In the genomic region with DNA sequence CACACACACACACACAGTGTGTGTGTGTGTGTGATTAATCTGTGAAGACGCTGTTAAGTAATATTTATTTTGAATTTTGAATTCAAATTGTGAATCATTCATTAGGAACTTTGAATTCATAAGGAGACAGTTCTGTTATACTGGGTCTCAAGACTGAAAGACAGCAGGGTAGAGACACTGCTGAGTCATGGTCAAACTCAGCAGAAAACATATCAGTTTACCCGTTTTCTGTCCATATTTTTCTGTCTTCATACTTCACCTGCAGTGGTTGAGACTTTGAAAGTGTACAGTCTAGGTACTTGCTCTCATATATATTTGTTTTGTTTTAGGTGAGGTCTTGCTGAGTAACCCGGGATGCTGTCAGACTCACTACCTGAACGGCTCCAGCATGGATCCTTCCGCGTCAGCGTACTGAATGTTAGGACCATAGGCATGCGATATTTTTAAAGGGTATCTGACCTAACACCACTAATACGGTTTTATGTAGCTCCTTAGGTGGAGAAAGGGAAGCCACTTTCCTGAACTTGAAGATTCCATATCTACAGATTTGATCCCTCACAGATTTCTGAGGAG, we compare ENCODE assay signal across 7 mouse cellular contexts.
DNase-seq lines count a peak whose midpoint lies in the region; ATAC-seq and TF ChIP-seq lines count a peak whose summit lies in the region.

No protein-coding gene starts in this region.

- no peaks in the 10 kb centered on the region for H3K4me1 ChIP-seq in ES-Bruce4 (ENCODE audit: control insufficient read depth, insufficient read depth, low read length)

- peak overlapping the region; percentile 100 for H3K4me2 ChIP-seq in myocyte (ENCODE audit: low read depth)

- no peak for TF ChIP-seq POLR2A in ES-Bruce4 (IDR thresholded peaks at IDR 0.05; ENCODE audit: insufficient read depth, low read length)
- no peak for TF ChIP-seq POLR2A in myocyte (IDR thresholded peaks at IDR 0.05; ENCODE audit: insufficient read length, low read depth)

- no peak for TF ChIP-seq CTCF in ES-Bruce4 (IDR thresholded peaks at IDR 0.05; ENCODE audit: low read depth, low read length)

- DNase-seq in adipocyte (ENCODE audit: low spot score), result peak; percentile 59
- DNase-seq in fibroblast of lung, adult 2 months (ENCODE audit: low read depth), result peak; percentile 21
- peak; percentile 6 to 31 for DNase-seq in kidney, postnatal 36 days

- H3K9ac ChIP-seq in ES-Bruce4 (ENCODE audit: low read depth, poor library complexity, severe bottlenecking), result peak overlapping the region; percentile 57; the same call in 1 of the 2 replicates

- no peaks in the 10 kb centered on the region for H3K9me3 ChIP-seq in ES-Bruce4 (replicated peaks; ENCODE audit: control insufficient read depth, insufficient read depth, low read length, poor library complexity, severe bottlenecking)

- no peak overlapping the region for H3K27ac ChIP-seq in ES-Bruce4 (ENCODE audit: insufficient read depth, low read length)

- H3K36me3 ChIP-seq in ES-Bruce4 (ENCODE audit: control insufficient read depth, insufficient read depth, low read length, poor library complexity, severe bottlenecking) (no peaks in the 10 kb centered on the region), myocyte (ENCODE audit: control insufficient read depth, insufficient read depth) (no peaks in the 10 kb centered on the region)

- no peak overlapping the region for H3ac ChIP-seq in myocyte (ENCODE audit: control insufficient read depth, insufficient read length)

- H3K4me3 ChIP-seq in ES-Bruce4 (ENCODE audit: low read depth, low read length) (no peak overlapping the region), myocyte (peak overlapping the region; percentile 33)

- no peaks in the 10 kb centered on the region for H3K79me2 ChIP-seq in myocyte (ENCODE audit: control insufficient read depth, insufficient read depth)

- no peak for ATAC-seq in inflammation-experienced regulatory T-cells, adult 6 months
- ATAC-seq in granulocyte monocyte progenitor cell, adult 5-6 weeks (replicated peaks; ENCODE audit: poor library complexity, severe bottlenecking), result no peak

- TF ChIP-seq EP300 in ES-Bruce4 (IDR thresholded peaks at IDR 0.05; ENCODE audit: insufficient read depth, low read depth, low read length), result no peak

- no peaks in the 10 kb centered on the region for H3K27me3 ChIP-seq in ES-Bruce4 (ENCODE audit: control insufficient read depth, insufficient read depth, low read length, poor library complexity, severe bottlenecking)
- H3K27me3 ChIP-seq in myocyte (ENCODE audit: control insufficient read depth, insufficient read depth, insufficient read length), result no peaks in the 10 kb centered on the region

TF ChIP-seq in myocyte, 11 proteins besides CTCF, POLR2A, EP300 and RAD21:
- no peak for TF ChIP-seq E2F4 (IDR thresholded peaks at IDR 0.05; ENCODE audit: insufficient read depth)
- no peak for TF ChIP-seq POLR2AphosphoS2 (IDR thresholded peaks at IDR 0.05; ENCODE audit: insufficient read length, low read depth)
- TF ChIP-seq REST (IDR thresholded peaks at IDR 0.05; ENCODE audit: insufficient read depth, insufficient read length), result no peak
- TF ChIP-seq TCF3 (IDR thresholded peaks at IDR 0.05; ENCODE audit: insufficient read length, low read depth), result no peak
- no peak for TF ChIP-seq TCF12 (IDR thresholded peaks at IDR 0.05; ENCODE audit: insufficient read depth, poor library complexity, severe bottlenecking)
- TF ChIP-seq MAX (IDR thresholded peaks at IDR 0.05; ENCODE audit: low read depth), result no peak
- no peak for TF ChIP-seq SRF (IDR thresholded peaks at IDR 0.05; ENCODE audit: control insufficient read depth, insufficient read length, low read depth)
- no peak for TF ChIP-seq MYOD1 (IDR thresholded peaks at IDR 0.05; ENCODE audit: control insufficient read depth in 1 of 3, insufficient read length in 2 of 3, low read depth in 2 of 3)
- no peak for TF ChIP-seq CEBPB (IDR thresholded peaks at IDR 0.05; ENCODE audit: insufficient read depth, poor library complexity, severe bottlenecking)
- no peak for TF ChIP-seq USF1 (IDR thresholded peaks at IDR 0.05; ENCODE audit: low read depth)
- TF ChIP-seq MYOG (IDR thresholded peaks at IDR 0.05; ENCODE audit: control insufficient read depth in 1 of 3, insufficient read depth in 1 of 3, insufficient read length in 2 of 3, low read depth in 2 of 3), result no peak
